Mouse (Mus musculus): ENCODE measurements at regions not wholly inside any gene's neighbourhood (a gene's known extent, or its start where the extent isn't known, plus 50 kb on each side); places are given as distances from the start of the nearest gene placed in this dataset.
A peak's percentile ranks its signal among the peaks of the same experiment; 100 is the strongest.

GRCm38 (mm10) chr8:34371391-34371790, 259.9 kb upstream of the Gm10131 start:
- 55% methylated on average over 5 of the region's 5 CpGs for WGBS
- H3K4me3 ChIP-seq (ENCODE audit: low read depth, low read length), result no peak overlapping the region
- H3K27me3 ChIP-seq (ENCODE audit: control insufficient read depth, insufficient read depth, low read length), result no peaks in the 10 kb centered on the region
- ATAC-seq (ENCODE audit: low read depth), result no peak; the same call in 1 of the 2 replicates
- H3K9ac ChIP-seq (replicated peaks; ENCODE audit: low read depth, low read length), result no peak overlapping the region
- H3K4me2 ChIP-seq (ENCODE audit: low read depth, low read length), result no peak overlapping the region
- H3K4me1 ChIP-seq (ENCODE audit: control insufficient read depth, insufficient read depth, low read length), result peaks cover 6% of the 10 kb centered on the region; the same call in 1 of the 2 replicates
- no peaks in the 10 kb centered on the region for H3K9me3 ChIP-seq (ENCODE audit: control insufficient read depth, low read length)
- H3K36me3 ChIP-seq (ENCODE audit: control insufficient read depth, insufficient read depth, low read length), result no peaks in the 10 kb centered on the region
- H3K27ac ChIP-seq (ENCODE audit: low read depth, low read length), result peak overlapping the region; percentile 52; the same call in 1 of the 2 replicates

GRCm38 (mm10) chr8:34368556-34368955, 257.0 kb upstream of the Gm10131 start:
- WGBS, result 69% methylated on average over 2 of the region's 2 CpGs

DNA sequence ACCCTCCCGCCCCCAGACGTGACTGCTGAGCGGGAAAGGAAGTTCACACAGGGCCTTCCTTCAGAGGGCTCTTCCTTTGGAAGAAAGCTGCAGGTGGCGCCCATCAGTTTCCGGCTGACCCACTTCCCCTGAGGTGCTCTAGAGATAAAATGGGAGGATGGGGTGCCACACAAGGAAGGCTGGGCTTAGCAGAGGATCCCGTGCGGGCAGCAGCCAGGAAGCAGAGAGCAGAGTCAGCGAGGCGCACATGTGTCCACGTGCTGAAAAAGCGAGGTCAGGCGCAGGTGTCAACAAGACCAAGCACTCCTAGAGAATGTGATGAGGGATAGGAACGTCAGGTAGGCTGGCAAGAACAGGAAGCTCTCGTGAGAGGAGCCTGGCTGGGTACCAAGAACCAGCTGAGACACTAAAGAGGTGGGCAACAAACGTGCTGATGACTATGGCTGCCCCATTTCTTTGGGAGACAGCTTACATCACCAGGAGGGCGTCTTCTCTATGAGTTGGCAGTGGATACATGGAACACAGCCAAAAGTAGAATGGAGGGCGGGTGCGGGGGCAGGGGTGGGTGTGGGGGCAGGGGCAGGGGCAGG, 253.0 kb upstream of the Gm10131 start:
- 52% methylated on average over 18 of the region's 18 CpGs for WGBS
- H3K4me3 ChIP-seq (ENCODE audit: low read depth, low read length), result no peak overlapping the region
- no peaks in the 10 kb centered on the region for H3K27me3 ChIP-seq (ENCODE audit: control insufficient read depth, insufficient read depth, low read length)
- ATAC-seq (ENCODE audit: low read depth), result peak; percentile 36; the same call in 1 of the 2 replicates
- no peak overlapping the region for H3K9ac ChIP-seq (replicated peaks; ENCODE audit: low read depth, low read length)
- no peak overlapping the region for H3K27ac ChIP-seq (ENCODE audit: low read depth, low read length)
- no peaks in the 10 kb centered on the region for H3K9me3 ChIP-seq (ENCODE audit: control insufficient read depth, low read length)
- no peaks in the 10 kb centered on the region for H3K36me3 ChIP-seq (ENCODE audit: control insufficient read depth, insufficient read depth, low read length)
- no peak overlapping the region for H3K4me2 ChIP-seq (ENCODE audit: low read depth, low read length)
- H3K4me1 ChIP-seq (ENCODE audit: control insufficient read depth, insufficient read depth, low read length), result peaks cover 16% of the 10 kb centered on the region

More at GRCm38 (mm10) chr8:34368556-34368955, 257.0 kb upstream of the Gm10131 start:
- no peak overlapping the region for H3K9ac ChIP-seq (replicated peaks; ENCODE audit: low read depth, low read length)
- no peak overlapping the region for H3K27ac ChIP-seq (ENCODE audit: low read depth, low read length)
- H3K27me3 ChIP-seq (ENCODE audit: control insufficient read depth, insufficient read depth, low read length), result no peaks in the 10 kb centered on the region
- H3K4me3 ChIP-seq (ENCODE audit: low read depth, low read length), result no peak overlapping the region
- H3K4me1 ChIP-seq (ENCODE audit: control insufficient read depth, insufficient read depth, low read length), result peaks cover 15% of the 10 kb centered on the region
- no peaks in the 10 kb centered on the region for H3K36me3 ChIP-seq (ENCODE audit: control insufficient read depth, insufficient read depth, low read length)
- H3K9me3 ChIP-seq (ENCODE audit: control insufficient read depth, low read length), result no peaks in the 10 kb centered on the region
- no peak for ATAC-seq (ENCODE audit: low read depth)
- no peak overlapping the region for H3K4me2 ChIP-seq (ENCODE audit: low read depth, low read length)

DNA sequence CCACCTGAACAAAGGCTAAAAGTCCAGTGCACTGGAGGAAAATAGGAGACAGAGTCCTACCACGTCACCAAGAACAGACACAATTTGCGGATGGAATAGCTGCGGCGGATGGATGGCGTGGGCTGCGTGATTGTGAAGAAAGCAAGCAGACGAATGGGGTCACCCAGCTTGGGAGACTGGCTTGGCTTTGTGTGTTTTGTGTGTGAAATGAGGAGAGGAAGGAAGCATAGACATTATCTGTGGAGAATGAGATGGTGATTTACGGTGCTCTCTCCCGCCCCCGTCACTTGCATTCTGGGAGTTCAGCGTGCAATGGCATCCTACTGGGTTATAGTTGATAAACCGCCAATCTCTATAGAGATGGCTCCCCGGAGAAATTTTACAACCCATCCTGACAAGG, 252.1 kb upstream of the Gm10131 start:
- Histone ChIP-seq H3K27ac (ENCODE audit: low read depth, low read length) (peak overlapping the region; percentile 88), H3K4me1 (ENCODE audit: control insufficient read depth, insufficient read depth, low read length) (peaks cover 16% of the 10 kb centered on the region), H3K9me3 (ENCODE audit: control insufficient read depth, low read length) (no peaks in the 10 kb centered on the region), H3K9ac (replicated peaks; ENCODE audit: low read depth, low read length) (peak overlapping the region; percentile 48), H3K27me3 (ENCODE audit: control insufficient read depth, insufficient read depth, low read length) (no peaks in the 10 kb centered on the region), H3K4me3 (ENCODE audit: low read depth, low read length) (no peak overlapping the region), H3K36me3 (ENCODE audit: control insufficient read depth, insufficient read depth, low read length) (no peaks in the 10 kb centered on the region), H3K4me2 (ENCODE audit: low read depth, low read length) (peak overlapping the region; percentile 48)
- ATAC-seq (ENCODE audit: low read depth), result peak; percentile 78; the same call in 1 of the 2 replicates
- 10% methylated on average over 13 of the region's 13 CpGs for WGBS

- H3K27ac ChIP-seq (ENCODE audit: low read depth, low read length), result peak overlapping the region; percentile 88
- ATAC-seq (ENCODE audit: low read depth), result no peak
- no peaks in the 10 kb centered on the region for H3K27me3 ChIP-seq (ENCODE audit: control insufficient read depth, insufficient read depth, low read length)
- no peaks in the 10 kb centered on the region for H3K36me3 ChIP-seq (ENCODE audit: control insufficient read depth, insufficient read depth, low read length)
- peak overlapping the region; percentile 48 for H3K4me2 ChIP-seq (ENCODE audit: low read depth, low read length)
- peak overlapping the region; percentile 48; the same call in 1 of the 2 replicates for H3K9ac ChIP-seq (replicated peaks; ENCODE audit: low read depth, low read length)
- H3K9me3 ChIP-seq (ENCODE audit: control insufficient read depth, low read length), result no peaks in the 10 kb centered on the region
- H3K4me3 ChIP-seq (ENCODE audit: low read depth, low read length), result no peak overlapping the region
- 6% methylated on average over 4 of the region's 4 CpGs for WGBS
- peaks cover 16% of the 10 kb centered on the region for H3K4me1 ChIP-seq (ENCODE audit: control insufficient read depth, insufficient read depth, low read length)
Measured at GRCm38 (mm10) chr8:34363131-34363530, 251.6 kb upstream of the Gm10131 start.

- Histone ChIP-seq H3K4me3 (ENCODE audit: low read depth, low read length) (no peak overlapping the region), H3K4me2 (ENCODE audit: low read depth, low read length) (no peak overlapping the region), H3K9ac (replicated peaks; ENCODE audit: low read depth, low read length) (no peak overlapping the region), H3K27ac (ENCODE audit: low read depth, low read length) (no peak overlapping the region), H3K4me1 (ENCODE audit: control insufficient read depth, insufficient read depth, low read length) (peaks cover 16% of the 10 kb centered on the region), H3K9me3 (ENCODE audit: control insufficient read depth, low read length) (no peaks in the 10 kb centered on the region), H3K27me3 (ENCODE audit: control insufficient read depth, insufficient read depth, low read length) (no peaks in the 10 kb centered on the region), H3K36me3 (ENCODE audit: control insufficient read depth, insufficient read depth, low read length) (no peaks in the 10 kb centered on the region)
- 77% methylated on average over 3 of the region's 3 CpGs for WGBS
- no peak for ATAC-seq (ENCODE audit: low read depth)
Measured at GRCm38 (mm10) chr8:34361377-34361776, 249.8 kb upstream of the Gm10131 start.

DNA sequence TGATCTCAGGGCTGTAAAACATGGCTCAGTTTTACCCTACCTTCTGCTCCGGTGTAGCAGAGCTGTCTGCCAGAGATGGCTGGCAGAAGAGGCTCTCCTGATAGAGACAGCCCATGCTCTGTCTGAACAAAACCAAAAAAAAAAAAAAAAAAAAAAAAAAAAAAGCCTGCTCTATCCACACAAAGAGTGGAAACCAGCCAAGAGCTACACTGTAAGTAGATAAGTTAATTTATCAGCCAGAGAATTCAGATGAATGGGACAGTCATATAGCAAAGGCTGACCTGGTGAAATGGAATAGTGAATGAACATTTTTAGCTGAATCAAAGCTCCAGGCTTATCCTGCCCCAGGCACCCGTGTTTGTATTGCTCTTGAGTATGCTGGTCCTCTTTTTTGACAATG, 248.2 kb upstream of the Gm10131 start:
- no peaks in the 10 kb centered on the region for H3K9me3 ChIP-seq (ENCODE audit: control insufficient read depth, low read length)
- H3K36me3 ChIP-seq (ENCODE audit: control insufficient read depth, insufficient read depth, low read length), result no peaks in the 10 kb centered on the region
- WGBS, result 42% methylated on average over 2 of the region's 2 CpGs
- no peak overlapping the region for H3K4me3 ChIP-seq (ENCODE audit: low read depth, low read length)
- H3K27ac ChIP-seq (ENCODE audit: low read depth, low read length), result no peak overlapping the region
- no peaks in the 10 kb centered on the region for H3K27me3 ChIP-seq (ENCODE audit: control insufficient read depth, insufficient read depth, low read length)
- ATAC-seq (ENCODE audit: low read depth), result no peak
- H3K9ac ChIP-seq (replicated peaks; ENCODE audit: low read depth, low read length), result no peak overlapping the region
- no peak overlapping the region for H3K4me2 ChIP-seq (ENCODE audit: low read depth, low read length)
- peaks cover 16% of the 10 kb centered on the region for H3K4me1 ChIP-seq (ENCODE audit: control insufficient read depth, insufficient read depth, low read length)

DNA sequence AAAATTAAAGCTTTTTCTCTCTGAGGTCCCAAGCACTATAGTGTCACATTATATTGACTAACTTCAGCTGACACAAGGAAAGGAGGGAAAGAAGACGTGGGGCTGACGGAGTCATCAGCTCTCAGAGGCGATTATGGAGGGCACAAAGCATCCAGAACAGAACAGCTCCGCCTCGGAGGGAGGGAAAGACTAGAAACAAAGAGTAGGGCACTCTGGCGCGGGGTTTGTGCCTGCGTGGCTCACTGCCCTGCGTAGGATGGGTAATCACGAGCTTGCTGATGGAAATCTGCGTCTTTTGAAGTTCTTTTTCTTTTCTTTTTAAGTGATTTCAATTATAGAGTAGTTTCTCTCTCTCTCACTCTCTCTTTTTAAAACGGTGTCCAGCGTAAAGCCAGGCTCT, 243.5 kb upstream of the Gm10131 start:
- WGBS, result 49% methylated on average over 13 of the region's 13 CpGs
- H3K4me2 ChIP-seq (ENCODE audit: low read depth, low read length), result no peak overlapping the region
- no peak for ATAC-seq (ENCODE audit: low read depth)

DNA sequence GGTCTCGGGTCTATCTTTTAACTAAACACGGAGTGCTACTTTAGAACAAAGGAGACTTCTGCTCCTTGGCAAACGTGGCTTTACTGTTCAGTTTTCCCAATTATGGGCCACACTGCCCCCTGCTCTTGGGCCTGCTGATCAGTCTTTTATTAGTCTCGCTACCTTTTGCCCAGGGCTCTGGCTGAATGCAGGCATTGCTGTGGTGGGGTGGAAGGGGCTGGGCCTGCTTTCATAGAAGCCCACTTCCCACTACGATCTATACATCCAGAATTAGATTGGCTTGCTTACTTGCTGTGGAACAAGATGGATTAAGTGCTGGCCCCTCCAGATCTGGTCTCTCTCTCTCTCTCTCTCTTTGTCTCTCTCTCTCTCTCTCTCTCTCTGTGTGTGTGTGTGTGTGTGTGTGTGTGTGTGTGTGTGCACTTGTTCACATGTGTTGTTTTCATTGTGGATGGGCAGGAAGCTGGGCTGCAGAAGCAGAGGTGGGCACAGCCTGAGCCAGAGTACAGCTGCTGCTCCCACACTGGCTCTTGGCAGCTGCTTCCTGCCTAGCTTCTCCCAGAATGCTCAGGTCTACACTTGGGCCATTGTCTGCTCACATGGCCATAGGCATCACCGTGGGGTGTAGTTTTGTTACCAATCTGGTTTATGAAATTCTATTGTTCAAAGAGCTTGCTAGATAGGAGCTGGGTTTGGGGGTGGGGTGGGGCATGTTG, 241.8 kb upstream of the Gm10131 start:
- WGBS, result 50% methylated on average over 6 of the region's 6 CpGs
- Histone ChIP-seq H3K4me2 (ENCODE audit: low read depth, low read length) (no peak overlapping the region), H3K27ac (ENCODE audit: low read depth, low read length) (no peak overlapping the region), H3K9ac (replicated peaks; ENCODE audit: low read depth, low read length) (no peak overlapping the region), H3K4me3 (ENCODE audit: low read depth, low read length) (no peak overlapping the region), H3K9me3 (ENCODE audit: control insufficient read depth, low read length) (no peaks in the 10 kb centered on the region), H3K36me3 (ENCODE audit: control insufficient read depth, insufficient read depth, low read length) (no peaks in the 10 kb centered on the region), H3K4me1 (ENCODE audit: control insufficient read depth, insufficient read depth, low read length) (0 out of 2 replicates have a peak, but pooled peaks cover 5% of the 10 kb centered on the region), H3K27me3 (ENCODE audit: control insufficient read depth, insufficient read depth, low read length) (no peaks in the 10 kb centered on the region)
- peak; percentile 24; the same call in 1 of the 2 replicates for ATAC-seq (ENCODE audit: low read depth)

More for the DNA sequence above, 243.5 kb upstream of the Gm10131 start:
- Histone ChIP-seq H3K9me3 (ENCODE audit: control insufficient read depth, low read length) (no peaks in the 10 kb centered on the region), H3K4me3 (ENCODE audit: low read depth, low read length) (no peak overlapping the region), H3K27ac (ENCODE audit: low read depth, low read length) (no peak overlapping the region), H3K4me1 (ENCODE audit: control insufficient read depth, insufficient read depth, low read length) (0 out of 2 replicates have a peak, but pooled peaks cover 5% of the 10 kb centered on the region), H3K36me3 (ENCODE audit: control insufficient read depth, insufficient read depth, low read length) (no peaks in the 10 kb centered on the region), H3K9ac (replicated peaks; ENCODE audit: low read depth, low read length) (no peak overlapping the region), H3K27me3 (ENCODE audit: control insufficient read depth, insufficient read depth, low read length) (no peaks in the 10 kb centered on the region)

All from neural tube, embryonic 14.5 days (tissue).